Mouse (Mus musculus) adrenal gland, postnatal 25 days (tissue): Measurements from ENCODE around the gene Ncan. TPM values are rescaled to one million over a fixed set of nuclear protein-coding genes. Genes with fewer than 3 reads are reported as not detected.
A peak's percentile ranks its signal among the peaks of the same experiment; 100 is the strongest.

ENCODE experiments used
- DNase-seq: peaks from one replicate; pipeline ENCODE4 v3.0.0; 2021; ENCODE audit warnings: mixed read lengths
- long read RNA-seq: library from polyadenylated mRNA; stranded (forward); transcript quantifications from one replicate; pipeline ENCODE4 v2.0.0, GENCODE M21; 2021
- total RNA-seq: library from RNA; stranded (reverse); gene quantifications from 2 replicates; pipeline ENCODE4 v1.2.3, GENCODE M21; 2021

Gene Ncan
- total RNA-seq, result 0.29 and 0.30 TPM in 2 replicates
- long read RNA-seq, result 0 reads

GRCm38 (mm10) chr8:70120667-70121066, at the start of gene Ncan:
TSS of gene Ncan (minus strand) at chr8:70120873.
- DNase-seq, result peak; percentile 69

GRCm38 (mm10) chr8:70170116-70170515, 49.4 kb upstream of the Ncan start:
- no peak for DNase-seq

GRCm38 (mm10) chr8:70166504-70167110, 45.9 kb upstream of the Ncan start:
- DNase-seq, result peak; percentile 74

GRCm38 (mm10) chr8:70163316-70163715, 42.6 kb upstream of the Ncan start:
- DNase-seq, result no peak

- DNase-seq, result no peak
Observed at GRCm38 (mm10) chr8:70160015-70160414, 39.3 kb upstream of the Ncan start.

GRCm38 (mm10) chr8:70159211-70159610, 38.5 kb upstream of the Ncan start:
- DNase-seq, result no peak

- peak; percentile 72 for DNase-seq
Observed at GRCm38 (mm10) chr8:70158069-70158853, 37.6 kb upstream of the Ncan start.

GRCm38 (mm10) chr8:70157240-70157800, 36.6 kb upstream of the Ncan start:
- no peak for DNase-seq

GRCm38 (mm10) chr8:70152537-70153257, 32.0 kb upstream of the Ncan start:
- peak; percentile 68 for DNase-seq

- no peak for DNase-seq
Observed at GRCm38 (mm10) chr8:70150158-70150557, 29.5 kb upstream of the Ncan start.

GRCm38 (mm10) chr8:70147678-70148607, 27.3 kb upstream of the Ncan start:
- no peak for DNase-seq

GRCm38 (mm10) chr8:70139981-70140380, 19.3 kb upstream of the Ncan start:
- DNase-seq, result no peak

- DNase-seq, result peak; percentile 99
Observed at GRCm38 (mm10) chr8:70139026-70139857, 18.6 kb upstream of the Ncan start, which contains the start of the genes Rfxank, Borcs8 and Mef2b. TSS of gene Rfxank (minus strand) at chr8:70139154. TSS of gene Borcs8 (plus strand) at chr8:70139499. TSS of gene Mef2b (plus strand) at chr8:70139711.

GRCm38 (mm10) chr8:70137890-70138289, 17.2 kb upstream of the Ncan start:
- no peak for DNase-seq

- DNase-seq, result no peak
Observed at GRCm38 (mm10) chr8:70136591-70136990, 15.9 kb upstream of the Ncan start.

- DNase-seq, result no peak
Observed at GRCm38 (mm10) chr8:70134931-70135330, 14.3 kb upstream of the Ncan start.

- DNase-seq, result no peak
Observed at GRCm38 (mm10) chr8:70134086-70134485, 13.4 kb upstream of the Ncan start.

GRCm38 (mm10) chr8:70131166-70131883, 10.7 kb upstream of the Ncan start, which contains the start of gene Nr2c2ap:
TSS of gene Nr2c2ap (plus strand) at chr8:70131333.
- peak; percentile 87 for DNase-seq

GRCm38 (mm10) chr8:70130066-70130465, 9.4 kb upstream of the Ncan start:
- no peak for DNase-seq
